Mouse (Mus musculus) CH12.LX (cell line): ENCODE results near the gene Hhipl2. TPM values are rescaled to one million over a fixed set of nuclear protein-coding genes. Genes with fewer than 3 reads are reported as not detected.

Source experiments
- DNase-seq: peaks from one replicate; pipeline ENCODE4 v3.0.0-alpha.2; 2013; ENCODE audit errors: extremely low read depth
- H3K27ac ChIP-seq: 2 replicates; pipeline ENCODE4 v1.5.1; 2012; ENCODE audit warnings: low read depth, mild to moderate bottlenecking, control low read depth, moderate library complexity; ENCODE audit not compliant: insufficient read depth
- H3K27me3 ChIP-seq: replicated peaks from 2 replicates; pipeline ENCODE3; 2012; ENCODE audit warnings: inconsistent platforms
- H3K36me3 ChIP-seq, 2 experiments: replicated peaks in 1 of 2; 2 replicates each; pipeline versions ENCODE3 to v1.6.1; 2012; ENCODE audit warnings: inconsistent platforms in 1 of 2, low read length in 1 of 2, mild to moderate bottlenecking in 1 of 2, mixed read lengths in 1 of 2, moderate library complexity in 1 of 2; ENCODE audit not compliant: control insufficient read depth in 1 of 2, insufficient read depth in 1 of 2
- H3K4me1 ChIP-seq, 2 experiments: 2 replicates each; pipeline ENCODE4 v1.6.1; 2012; ENCODE audit warnings: inconsistent platforms in 1 of 2, moderate library complexity in 1 of 2; ENCODE audit not compliant: insufficient read depth in 2 of 2, control insufficient read depth in 1 of 2
- H3K4me2 ChIP-seq: 2 replicates; pipeline ENCODE4 v1.6.1; 2012; ENCODE audit warnings: low read depth, mild to moderate bottlenecking, control low read depth; ENCODE audit not compliant: poor library complexity, insufficient read depth, severe bottlenecking
- H3K4me3 ChIP-seq, 3 experiments: fragments of 150-350 bp in 1 of 3; sonication (generic) in 1 of 3; replicated peaks in 1 of 3; 2 replicates each; pipeline versions ENCODE3 to v1.5.1; 2011 to 2012; ENCODE audit warnings: low read depth in 2 of 3, low read length in 2 of 3, mild to moderate bottlenecking in 2 of 3, moderate library complexity in 2 of 3, control low read depth in 1 of 3, improper control_type of control experiment in 1 of 3, inconsistent platforms in 1 of 3, mixed read lengths in 1 of 3; ENCODE audit not compliant: poor library complexity in 1 of 3
- H3K79me2 ChIP-seq: replicated peaks from 2 replicates; pipeline ENCODE4 v1.6.1; 2012; ENCODE audit warnings: mild to moderate bottlenecking, moderate library complexity; ENCODE audit not compliant: control insufficient read depth, poor library complexity, insufficient read depth, severe bottlenecking; ENCODE audit errors: extremely low read depth
- H3K9ac ChIP-seq: 2 replicates; pipeline ENCODE4 v1.6.1; 2012; ENCODE audit warnings: low read depth, mild to moderate bottlenecking, control low read depth, moderate library complexity; ENCODE audit not compliant: insufficient read depth
- H3K9me3 ChIP-seq: replicated peaks from 2 replicates; pipeline ENCODE3; 2012; ENCODE audit warnings: low read length, inconsistent platforms, mixed read lengths
- CTCF ChIP-seq, 2 experiments: IDR thresholded peaks in 1 of 2; conservative IDR thresholded peaks in 1 of 2; 2 replicates each; pipeline ENCODE4 v1.5.1; 2011 to 2012; ENCODE audit warnings: low read depth in 2 of 2, low read length in 2 of 2, improper control_type of control experiment in 1 of 2, inconsistent platforms in 1 of 2, mild to moderate bottlenecking in 1 of 2, moderate library complexity in 1 of 2
- ELF1 ChIP-seq: IDR thresholded peaks from 2 replicates; pipeline ENCODE4 v1.6.1; 2014; ENCODE audit warnings: low read depth, mild to moderate bottlenecking, inconsistent platforms, low read length, improper control_type of control experiment
- EP300 ChIP-seq: IDR thresholded peaks from 2 replicates; pipeline ENCODE4 v1.6.1; 2011; ENCODE audit warnings: low read length, improper control_type of control experiment
- MAFK ChIP-seq: IDR thresholded peaks from 2 replicates; pipeline ENCODE4 v1.6.1; 2011; ENCODE audit warnings: low read length, improper control_type of control experiment; ENCODE audit not compliant: insufficient replicate concordance
- MEF2A ChIP-seq: IDR thresholded peaks from 2 replicates; pipeline ENCODE4 v1.6.1; 2014; ENCODE audit warnings: low read depth, mild to moderate bottlenecking, inconsistent platforms, low read length, improper control_type of control experiment, borderline replicate concordance
- MXI1 ChIP-seq: IDR thresholded peaks from 2 replicates; pipeline ENCODE4 v1.6.1; 2011; ENCODE audit warnings: mild to moderate bottlenecking, low read depth, low read length, improper control_type of control experiment
- NRF1 ChIP-seq: IDR thresholded peaks from 2 replicates; pipeline ENCODE4 v1.6.1; 2014; ENCODE audit warnings: low read depth, mild to moderate bottlenecking, inconsistent platforms, low read length, improper control_type of control experiment, moderate library complexity
- POLR2A ChIP-seq: IDR thresholded peaks from 2 replicates; pipeline ENCODE4 v1.6.1; 2011; ENCODE audit warnings: low read depth, mild to moderate bottlenecking, improper control_type of control experiment, low read length
- RCOR1 ChIP-seq: conservative IDR thresholded peaks from 2 replicates; pipeline ENCODE4 v1.6.1; 2012; ENCODE audit warnings: low read depth, mild to moderate bottlenecking, inconsistent platforms, low read length, improper control_type of control experiment
- SIN3A ChIP-seq: IDR thresholded peaks from 2 replicates; pipeline ENCODE4 v1.6.1; 2012; ENCODE audit warnings: low read length, improper control_type of control experiment, inconsistent platforms
- TBP ChIP-seq: conservative IDR thresholded peaks from 2 replicates; pipeline ENCODE4 v1.6.1; 2011; ENCODE audit warnings: low read depth, low read length, improper control_type of control experiment
- USF2 ChIP-seq: conservative IDR thresholded peaks from 2 replicates; pipeline ENCODE4 v1.6.1; 2011; ENCODE audit warnings: low read depth, low read length, improper control_type of control experiment
- ZC3H11A ChIP-seq: IDR thresholded peaks from 2 replicates; pipeline ENCODE4 v1.6.1; 2012; ENCODE audit warnings: low read depth, mild to moderate bottlenecking, inconsistent platforms, low read length, improper control_type of control experiment
- ZKSCAN1 ChIP-seq: IDR thresholded peaks from 2 replicates; pipeline ENCODE4 v1.6.1; 2012; ENCODE audit warnings: low read depth, inconsistent platforms, low read length, improper control_type of control experiment, borderline replicate concordance
- dilution Hi-C: fragments of 300-500 bp; cut with MboI; formaldehyde crosslinking; loops from 2 replicates; pipeline ENCODE4 v1.14.3; 2020; ENCODE audit warnings: low sequenced_read_pairs; ENCODE audit not compliant: extremely low pct_unique_long_range_greater_than_20kb, extremely low pct_ligation_motif_present
- in situ Hi-C: fragments of 300-500 bp; cut with MboI; formaldehyde crosslinking; loops from 3 replicates; pipeline ENCODE4 v1.14.3; 2019; ENCODE audit warnings: low sequenced_read_pairs, low pct_ligation_motif_present, low pct_unique_long_range_greater_than_20kb, mixed read lengths
- polyA plus RNA-seq: library from polyadenylated mRNA; unstranded; fragments of >175 nt; gene quantifications from 2 replicates; pipeline ENCODE4 v1.2.1, GENCODE M21; 2012; ENCODE audit warnings: low read depth; ENCODE audit not compliant: insufficient read length
- total RNA-seq, 2 experiments: library from RNA; depleted of rRNA; stranded (reverse); fragments of 300-350 nt in 1 of 2; fragments of >200 nt in 1 of 2; gene quantifications; 2 replicates each; pipeline ENCODE4 v1.2.3; 2012 to 2014

The Hhipl2 gene
- total and polyA plus RNA-seq, 3 experiments = 0.23 TPM; not detected in 2

- TF ChIP-seq USF2 (no peak), RCOR1 (no peak), ZC3H11A (no peak), MXI1 (peak; percentile 69; the same call in 1 of the 2 replicates), POLR2A (peak; percentile 84), TBP (peak; percentile 75), ZKSCAN1 (no peak)
Observed at GRCm38 (mm10) chr1:183369427-183370014, 48.5 kb upstream of the Hhipl2 start, which contains the start of gene Mia3 (continued).

- no peak for TF ChIP-seq SIN3A
- TF ChIP-seq CTCF (conservative IDR thresholded peaks at IDR 0.05 in 1 of 2, IDR thresholded peaks at IDR 0.05 in 1 of 2; ENCODE audit: low read depth in 2 of 2, low read length in 2 of 2) = peak in 1 of 2 experiments; percentile 11; a peak in 1 of 4 replicates
- TF ChIP-seq, all 38 proteins: peak for 1
- H3K9me3 ChIP-seq = peaks cover 5% of the 10 kb centered on the region
- no peak overlapping the region for H3K9ac ChIP-seq
- no peak overlapping the region for H3K27ac ChIP-seq
- H3K27me3 ChIP-seq = no peaks in the 10 kb centered on the region
- no peak overlapping the region for H3K4me3 ChIP-seq
- peaks cover 3 to 7% of the 10 kb centered on the region in 2 experiments; a peak in 3 of 4 replicates for H3K4me1 ChIP-seq
- dilution Hi-C loops = no loop called here
- H3K79me2 ChIP-seq = no peaks in the 10 kb centered on the region
- no peaks in the 10 kb centered on the region for H3K36me3 ChIP-seq
- in situ Hi-C loops = no loop called here
- no peak for DNase-seq
- H3K4me2 ChIP-seq = no peak overlapping the region
Observed at GRCm38 (mm10) chr1:183374728-183375127, 43.3 kb upstream of the Hhipl2 start.

GRCm38 (mm10) chr1:183377045-183377444, 41.0 kb upstream of the Hhipl2 start:
- dilution Hi-C loops (no loop called here), in situ Hi-C loops (no loop called here)
- H3K79me2 ChIP-seq = no peaks in the 10 kb centered on the region
- no peaks in the 10 kb centered on the region for H3K36me3 ChIP-seq
- H3K9me3 ChIP-seq = peaks cover 5% of the 10 kb centered on the region
- H3K4me2 ChIP-seq = no peak overlapping the region
- H3K4me3 ChIP-seq = no peak overlapping the region
- H3K27me3 ChIP-seq = no peaks in the 10 kb centered on the region
- H3K4me1 ChIP-seq = no peaks in the 10 kb centered on the region
- no peak overlapping the region for H3K9ac ChIP-seq
- H3K27ac ChIP-seq = no peak overlapping the region
- DNase-seq = no peak
- TF ChIP-seq RCOR1 (no peak), NRF1 (no peak), ELF1 (no peak), EP300 (no peak), ZKSCAN1 (peak; percentile 65; the same call in 1 of the 2 replicates), MAFK (no peak), CTCF (conservative IDR thresholded peaks at IDR 0.05 in 1 of 2, IDR thresholded peaks at IDR 0.05 in 1 of 2; ENCODE audit: low read depth in 2 of 2, low read length in 2 of 2) (no peak), MEF2A (no peak)
